Mouse (Mus musculus): ENCODE measurements around the gene Casd1.

Gene Casd1

GRCm38 (mm10) chr6:4600658-4601296 is at the start of gene Casd1:
Casd1 (plus strand) TSS chr6:4600839.
- DNase-seq (ENCODE audit: low spot score in 2 of 2): peak; percentile 59 to 67

GRCm38 (mm10) chr6:4555366-4555765 is 45.3 kb upstream of the Casd1 start:
- DNase-seq (ENCODE audit: low spot score in 2 of 2): no peak

GRCm38 (mm10) chr6:4557086-4557485 is 43.6 kb upstream of the Casd1 start:
- DNase-seq (ENCODE audit: low spot score in 2 of 2): no peak

GRCm38 (mm10) chr6:4557678-4558077 is 43.0 kb upstream of the Casd1 start:
- DNase-seq (ENCODE audit: low spot score in 2 of 2): no peak

GRCm38 (mm10) chr6:4561156-4561555 is 39.5 kb upstream of the Casd1 start:
- no peak for DNase-seq (ENCODE audit: low spot score in 2 of 2)

- DNase-seq (ENCODE audit: low spot score in 2 of 2): no peak
Measured at GRCm38 (mm10) chr6:4561621-4562020, 39.0 kb upstream of the Casd1 start.

- no peak for DNase-seq (ENCODE audit: low spot score in 2 of 2)
Measured at GRCm38 (mm10) chr6:4562401-4562800, 38.2 kb upstream of the Casd1 start.

- DNase-seq (ENCODE audit: low spot score in 2 of 2): no peak
Measured at GRCm38 (mm10) chr6:4563477-4563876, 37.2 kb upstream of the Casd1 start.

- DNase-seq (ENCODE audit: low spot score in 2 of 2): no peak
Measured at GRCm38 (mm10) chr6:4570412-4570811, 30.2 kb upstream of the Casd1 start.

GRCm38 (mm10) chr6:4577756-4578155 is 22.9 kb upstream of the Casd1 start:
- no peak for DNase-seq (ENCODE audit: low spot score in 2 of 2)

- DNase-seq (ENCODE audit: low spot score in 2 of 2): no peak
Measured at GRCm38 (mm10) chr6:4578343-4578742, 22.3 kb upstream of the Casd1 start.

- DNase-seq (ENCODE audit: low spot score in 2 of 2): no peak
Measured at GRCm38 (mm10) chr6:4579620-4580019, 21.0 kb upstream of the Casd1 start.

GRCm38 (mm10) chr6:4583485-4583884 is 17.2 kb upstream of the Casd1 start:
- DNase-seq (ENCODE audit: low spot score in 2 of 2): no peak

GRCm38 (mm10) chr6:4587946-4588345 is 12.7 kb upstream of the Casd1 start:
- DNase-seq (ENCODE audit: low spot score in 2 of 2): no peak

- no peak for DNase-seq (ENCODE audit: low spot score in 2 of 2)
Measured at GRCm38 (mm10) chr6:4588722-4589121, 11.9 kb upstream of the Casd1 start.

- no peak for DNase-seq (ENCODE audit: low spot score in 2 of 2)
Measured at GRCm38 (mm10) chr6:4590089-4590488, 10.6 kb upstream of the Casd1 start.

- no peak for DNase-seq (ENCODE audit: low spot score in 2 of 2)
Measured at GRCm38 (mm10) chr6:4597711-4598110, 2.9 kb upstream of the Casd1 start.

- DNase-seq (ENCODE audit: low spot score in 2 of 2): peak in 1 of 2 experiments; percentile 1
Measured at GRCm38 (mm10) chr6:4600085-4600657, 468 bp upstream of the Casd1 start.

GRCm38 (mm10) chr6:4601297-4601931 is 775 bp downstream of the Casd1 start:
- DNase-seq (ENCODE audit: low spot score in 2 of 2): peak in 1 of 2 experiments; percentile 13

GRCm38 (mm10) chr6:4602012-4602411 is 1.4 kb downstream of the Casd1 start:
- no peak for DNase-seq (ENCODE audit: low spot score in 2 of 2)

GRCm38 (mm10) chr6:4606394-4606793 is 5.8 kb downstream of the Casd1 start:
- DNase-seq (ENCODE audit: low spot score in 2 of 2): no peak

- no peak for DNase-seq (ENCODE audit: low spot score in 2 of 2)
Measured at GRCm38 (mm10) chr6:4610216-4610896, 9.7 kb downstream of the Casd1 start.

GRCm38 (mm10) chr6:4611853-4612252 is 11.2 kb downstream of the Casd1 start:
- no peak for DNase-seq (ENCODE audit: low spot score in 2 of 2)

All from spleen, postnatal 36 days (tissue).